In the genomic region with DNA sequence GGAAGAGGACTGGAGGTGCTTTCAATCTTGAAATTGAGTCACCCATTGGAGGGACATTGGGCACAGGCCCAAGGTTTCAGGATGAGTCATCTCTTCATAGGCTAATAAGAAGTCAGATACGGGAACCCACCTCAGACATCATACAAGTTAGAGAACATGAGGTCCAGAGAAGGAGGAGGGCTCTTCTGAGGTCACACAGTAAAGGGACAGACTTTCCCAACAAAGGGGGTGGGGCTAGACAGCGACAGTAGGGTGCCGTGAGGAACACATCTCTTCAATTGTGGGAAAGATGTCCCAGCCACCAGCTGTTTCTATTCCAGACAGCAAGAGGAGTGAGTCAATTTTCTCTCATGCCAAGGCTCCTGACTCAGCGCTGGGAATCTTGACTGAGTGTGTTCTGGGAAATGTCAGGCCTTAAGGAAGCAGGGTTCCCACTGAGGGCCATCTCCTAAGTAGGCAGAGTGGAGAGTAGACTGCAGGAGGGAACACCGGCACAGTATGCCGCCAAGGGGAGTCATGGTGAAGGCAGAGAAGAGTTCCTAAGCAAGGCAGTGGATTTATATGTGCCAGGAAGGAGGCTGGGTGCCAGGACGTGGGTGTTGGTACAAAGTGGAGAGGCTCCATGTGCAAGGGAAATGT, we compare ENCODE assay signal across 8 mouse cellular contexts. TPM values are rescaled to one million over a fixed set of nuclear protein-coding genes. Genes with fewer than 3 reads are reported as not detected.
DNase-seq lines count a peak whose midpoint lies in the region; ATAC-seq and TF ChIP-seq lines count a peak whose summit lies in the region.

No protein-coding gene starts in this region.

- H3K27ac ChIP-seq in forebrain, embryonic 11.5 days (ENCODE audit: low read depth, low read length) = peak overlapping the region; percentile 68; the same call in 1 of the 2 replicates
- H3K27ac ChIP-seq in forebrain, embryonic 14.5 days (ENCODE audit: low read depth, low read length) = no peak overlapping the region
- no peak overlapping the region; the same call in 1 of the 2 replicates for H3K27ac ChIP-seq in MEL (ENCODE audit: control insufficient read depth, low read depth, low read length)
- peak overlapping the region; percentile 85; the same call in 1 of the 2 replicates for H3K27ac ChIP-seq in midbrain, embryonic 14.5 days (replicated peaks; ENCODE audit: low read depth, low read length)

- no peak for TF ChIP-seq RAD21 in MEL (IDR thresholded peaks at IDR 0.05; ENCODE audit: low read depth, low read length)

- peaks cover 7% of the 10 kb centered on the region for H3K79me2 ChIP-seq in MEL (ENCODE audit: control insufficient read depth, insufficient read depth, low read length, poor library complexity)

- no peak for TF ChIP-seq EP300 in MEL (IDR thresholded peaks at IDR 0.05; ENCODE audit: low read depth in 1 of 2, low read length in 2 of 2)

- no peak for TF ChIP-seq POLR2A in MEL (IDR thresholded peaks at IDR 0.05; ENCODE audit: control insufficient read depth in 1 of 2, insufficient read depth in 1 of 2, low read depth in 1 of 2, low read length in 2 of 2, poor library complexity in 1 of 2)

- no peak overlapping the region for H3K9ac ChIP-seq in forebrain, embryonic 11.5 days (ENCODE audit: low read length)
- H3K9ac ChIP-seq in forebrain, embryonic 14.5 days (ENCODE audit: low read length) = no peak overlapping the region
- peak overlapping the region; percentile 33 for H3K9ac ChIP-seq in MEL (ENCODE audit: control insufficient read depth, low read depth, low read length, poor library complexity, severe bottlenecking)
- H3K9ac ChIP-seq in midbrain, embryonic 14.5 days (replicated peaks; ENCODE audit: low read length) = no peak overlapping the region

- TF ChIP-seq CTCF in MEL (IDR thresholded peaks at IDR 0.05 in 2 of 3, conservative IDR thresholded peaks at IDR 0.05 in 1 of 3; ENCODE audit: control insufficient read depth in 1 of 3, insufficient read depth in 1 of 3, low read depth in 2 of 3, low read length in 3 of 3, poor library complexity in 1 of 3, severe bottlenecking in 1 of 3) = no peak

- H3K4me2 ChIP-seq in forebrain, embryonic 11.5 days (ENCODE audit: low read depth, low read length, severe bottlenecking) = no peak overlapping the region
- no peak overlapping the region for H3K4me2 ChIP-seq in forebrain, embryonic 14.5 days (ENCODE audit: low read length)
- no peak overlapping the region; the same call in 1 of the 2 replicates for H3K4me2 ChIP-seq in midbrain, embryonic 14.5 days (ENCODE audit: low read length)

- no peaks in the 10 kb centered on the region for H3K9me3 ChIP-seq in forebrain, embryonic 11.5 days (ENCODE audit: control insufficient read depth, low read length)
- H3K9me3 ChIP-seq in forebrain, embryonic 14.5 days (replicated peaks; ENCODE audit: control insufficient read depth, low read length) = no peaks in the 10 kb centered on the region
- no peaks in the 10 kb centered on the region for H3K9me3 ChIP-seq in MEL (replicated peaks; ENCODE audit: insufficient read depth, low read length)
- no peaks in the 10 kb centered on the region for H3K9me3 ChIP-seq in midbrain, embryonic 14.5 days (ENCODE audit: control insufficient read depth, low read length)

- H3K4me1 ChIP-seq in forebrain, embryonic 11.5 days (replicated peaks; ENCODE audit: control insufficient read depth, insufficient read depth, low read length) = peaks cover 8% of the 10 kb centered on the region
- H3K4me1 ChIP-seq in forebrain, embryonic 14.5 days (ENCODE audit: control insufficient read depth, insufficient read depth, low read length) = peaks cover 17% of the 10 kb centered on the region
- H3K4me1 ChIP-seq in MEL (ENCODE audit: control insufficient read depth in 1 of 2, insufficient read depth in 2 of 2, low read length in 2 of 2) = peaks cover 6 to 20% of the 10 kb centered on the region in 2 experiments; a peak in 3 of 4 replicates
- H3K4me1 ChIP-seq in midbrain, embryonic 14.5 days (ENCODE audit: control insufficient read depth, insufficient read depth, low read length) = peaks cover 19% of the 10 kb centered on the region

- DNase-seq in forebrain, embryonic 11.5 days (ENCODE audit: low spot score) = no peak
- DNase-seq in forebrain, embryonic 14.5 days (ENCODE audit: low spot score) = no peak
- DNase-seq in MEL (ENCODE audit: low read depth, low spot score) = peak; percentile 80
- DNase-seq in frontal cortex, adult 2 months (ENCODE audit: extremely low spot score in 1 of 2, low spot score in 1 of 2) = peak; percentile 83 to 84
- DNase-seq in layer of hippocampus, adult 9-11 months = peak; percentile 83
- DNase-seq in midbrain, embryonic 14.5 days = no peak
- DNase-seq in kidney, postnatal 4 days = no peak
- no peak for DNase-seq in thymus, postnatal 10 days (ENCODE audit: low spot score in 2 of 2)

- H3K36me3 ChIP-seq in forebrain, embryonic 11.5 days (ENCODE audit: control insufficient read depth, insufficient read depth, low read length) = no peaks in the 10 kb centered on the region
- H3K36me3 ChIP-seq in forebrain, embryonic 14.5 days (ENCODE audit: control insufficient read depth, insufficient read depth, low read length) = no peaks in the 10 kb centered on the region
- H3K36me3 ChIP-seq in MEL (ENCODE audit: control insufficient read depth in 1 of 2, insufficient read depth in 2 of 2, low read length in 2 of 2) = peaks cover 0 to 8% of the 10 kb centered on the region in 2 experiments; a peak in 2 of 4 replicates
- H3K36me3 ChIP-seq in midbrain, embryonic 14.5 days (ENCODE audit: control insufficient read depth, insufficient read depth, low read length) = no peaks in the 10 kb centered on the region

- no peak overlapping the region for H3K4me3 ChIP-seq in forebrain, embryonic 11.5 days (ENCODE audit: low read depth, low read length)
- H3K4me3 ChIP-seq in forebrain, embryonic 14.5 days (ENCODE audit: low read depth, low read length) = no peak overlapping the region
- peak overlapping the region; percentile 6 to 21; a peak in 2 of 4 replicates for H3K4me3 ChIP-seq in MEL (ENCODE audit: control insufficient read depth in 1 of 2, insufficient read depth in 1 of 2, low read depth in 2 of 2, low read length in 2 of 2)
- no peak overlapping the region for H3K4me3 ChIP-seq in midbrain, embryonic 14.5 days (replicated peaks; ENCODE audit: low read depth, low read length)

- ATAC-seq in forebrain, embryonic 11.5 days (replicated peaks; ENCODE audit: low FRiP score) = no peak
- ATAC-seq in forebrain, embryonic 14.5 days = no peak
- no peak for ATAC-seq in midbrain, embryonic 14.5 days (ENCODE audit: low FRiP score, low TSS enrichment)

- WGBS in forebrain, embryonic 11.5 days = 83% methylated on average over 7 of the region's 7 CpGs
- 79% methylated on average over 7 of the region's 7 CpGs for WGBS in forebrain, embryonic 14.5 days
- WGBS in midbrain, embryonic 14.5 days = 84% methylated on average over 7 of the region's 7 CpGs

- H3K27me3 ChIP-seq in forebrain, embryonic 11.5 days (ENCODE audit: control insufficient read depth, insufficient read depth, low read length) = no peaks in the 10 kb centered on the region
- no peaks in the 10 kb centered on the region for H3K27me3 ChIP-seq in forebrain, embryonic 14.5 days (replicated peaks; ENCODE audit: control insufficient read depth, insufficient read depth, low read length)
- no peaks in the 10 kb centered on the region for H3K27me3 ChIP-seq in MEL (ENCODE audit: control insufficient read depth in 1 of 2, insufficient read depth in 2 of 2, low read length in 2 of 2)
- no peaks in the 10 kb centered on the region for H3K27me3 ChIP-seq in midbrain, embryonic 14.5 days (ENCODE audit: control insufficient read depth, insufficient read depth, low read length)

RNA-seq across cellular contexts. Expression of a gene that starts 1.0 kb away (rescaled TPM):
- 15.1 and 18.1 TPM in 2 replicates for polyA plus RNA-seq in forebrain, embryonic 11.5 days (2014; fragmentation: Nextera tagmentation; extraction: Ambion mirVana)
- 21.1 and 22.9 TPM in 2 replicates for polyA plus RNA-seq in forebrain, embryonic 14.5 days (2014; fragmentation: Nextera tagmentation; extraction: Ambion mirVana)
- total RNA-seq in MEL (2012; rRNA removed) = 12.5 and 13.8 TPM in 2 replicates
- 10 to 100 TPM in 1 of 2 experiments, not detected in 1; 22.7 TPM for polyA plus RNA-seq in MEL (2012; ENCODE audit: insufficient read depth in 1 of 2, insufficient read length in 2 of 2, low read depth in 1 of 2, low replicate concordance in 2 of 2, missing spikeins in 1 of 2)
- polyA plus RNA-seq in frontal cortex, adult 2 months (2012; rRNA removed) = 39.1 and 40.5 TPM in 2 replicates
- polyA plus RNA-seq in midbrain, embryonic 14.5 days (2014; fragmentation: Nextera tagmentation; extraction: Ambion mirVana) = 19.8 and 22.6 TPM in 2 replicates

RNA-seq across cellular contexts. Expression of a gene that starts 3.4 kb away (rescaled TPM):
- polyA plus RNA-seq in forebrain, embryonic 11.5 days (2014; fragmentation: Nextera tagmentation; extraction: Ambion mirVana) = 6.6 and 8.1 TPM in 2 replicates
- 4.4 and 6.5 TPM in 2 replicates for polyA plus RNA-seq in forebrain, embryonic 14.5 days (2014; fragmentation: Nextera tagmentation; extraction: Ambion mirVana)
- 5.1 and 6.8 TPM in 2 replicates for total RNA-seq in MEL (2012; rRNA removed)
- 1 to 10 TPM in 1 of 2 experiments, not detected in 1; 6.3 TPM for polyA plus RNA-seq in MEL (2012; ENCODE audit: insufficient read depth in 1 of 2, insufficient read length in 2 of 2, low read depth in 1 of 2, low replicate concordance in 2 of 2, missing spikeins in 1 of 2)
- polyA plus RNA-seq in frontal cortex, adult 2 months (2012; rRNA removed) = 5.2 and 6.7 TPM in 2 replicates
- 7.3 and 7.4 TPM in 2 replicates for polyA plus RNA-seq in midbrain, embryonic 14.5 days (2014; fragmentation: Nextera tagmentation; extraction: Ambion mirVana)

RNA-seq across cellular contexts. Expression of a gene that starts 26.4 kb away (rescaled TPM):
- 19.1 and 20.1 TPM in 2 replicates for polyA plus RNA-seq in forebrain, embryonic 11.5 days (2014; fragmentation: Nextera tagmentation; extraction: Ambion mirVana)
- 22.9 and 28.6 TPM in 2 replicates for polyA plus RNA-seq in forebrain, embryonic 14.5 days (2014; fragmentation: Nextera tagmentation; extraction: Ambion mirVana)
- 2.2 and 3.6 TPM in 2 replicates for total RNA-seq in MEL (2012; rRNA removed)
- polyA plus RNA-seq in MEL (2012; ENCODE audit: insufficient read depth in 1 of 2, insufficient read length in 2 of 2, low read depth in 1 of 2, low replicate concordance in 2 of 2, missing spikeins in 1 of 2) = 10 to 100 TPM in 1 of 2 experiments, not detected in 1; 10.6 TPM
- polyA plus RNA-seq in frontal cortex, adult 2 months (2012; rRNA removed) = 95.1 and 100 TPM in 2 replicates
- 33.7 and 50.1 TPM in 2 replicates for polyA plus RNA-seq in midbrain, embryonic 14.5 days (2014; fragmentation: Nextera tagmentation; extraction: Ambion mirVana)

RNA-seq across cellular contexts. Expression of a gene that starts 35.7 kb away (rescaled TPM):
- polyA plus RNA-seq in forebrain, embryonic 11.5 days (2014; fragmentation: Nextera tagmentation; extraction: Ambion mirVana) = 369 and 390 TPM in 2 replicates
- polyA plus RNA-seq in forebrain, embryonic 14.5 days (2014; fragmentation: Nextera tagmentation; extraction: Ambion mirVana) = 264 and 273 TPM in 2 replicates
- 128 and 139 TPM in 2 replicates for total RNA-seq in MEL (2012; rRNA removed)
- polyA plus RNA-seq in MEL (2012; ENCODE audit: insufficient read depth in 1 of 2, insufficient read length in 2 of 2, low read depth in 1 of 2, low replicate concordance in 2 of 2, missing spikeins in 1 of 2) = 100 to 1,000 TPM in 1 of 2 experiments, not detected in 1; 310 TPM
- polyA plus RNA-seq in frontal cortex, adult 2 months (2012; rRNA removed) = 190 and 196 TPM in 2 replicates
- 222 and 233 TPM in 2 replicates for polyA plus RNA-seq in midbrain, embryonic 14.5 days (2014; fragmentation: Nextera tagmentation; extraction: Ambion mirVana)

RNA-seq across cellular contexts. Expression of a gene that starts 36.2 kb away (rescaled TPM):
- polyA plus RNA-seq in forebrain, embryonic 11.5 days (2014; fragmentation: Nextera tagmentation; extraction: Ambion mirVana) = 4.5 and 5.3 TPM in 2 replicates
- polyA plus RNA-seq in forebrain, embryonic 14.5 days (2014; fragmentation: Nextera tagmentation; extraction: Ambion mirVana) = 2.8 and 3.2 TPM in 2 replicates
- total RNA-seq in MEL (2012; rRNA removed) = 1.6 and 2.1 TPM in 2 replicates
- 1 to 10 TPM in 1 of 2 experiments, not detected in 1; 7.1 TPM for polyA plus RNA-seq in MEL (2012; ENCODE audit: insufficient read depth in 1 of 2, insufficient read length in 2 of 2, low read depth in 1 of 2, low replicate concordance in 2 of 2, missing spikeins in 1 of 2)
- 17.5 and 17.7 TPM in 2 replicates for polyA plus RNA-seq in frontal cortex, adult 2 months (2012; rRNA removed)
- polyA plus RNA-seq in midbrain, embryonic 14.5 days (2014; fragmentation: Nextera tagmentation; extraction: Ambion mirVana) = 3.6 and 4.0 TPM in 2 replicates

Comparison
In these comparisons a context has a peak if more than half of its experiments do, and no peak if none do; other contexts are left out.
1. H3K27ac ChIP-seq: peak in forebrain, embryonic 11.5 days (single experiment) and midbrain, embryonic 14.5 days (single experiment); none in forebrain, embryonic 14.5 days (single experiment) and MEL (single experiment).
2. DNase-seq: peak in MEL (single experiment), frontal cortex, adult 2 months (2 of 2) and layer of hippocampus, adult 9-11 months (single experiment); none in forebrain, embryonic 11.5 days (single experiment), forebrain, embryonic 14.5 days (single experiment), midbrain, embryonic 14.5 days (single experiment), kidney, postnatal 4 days (0 of 2) and thymus, postnatal 10 days (0 of 2).
3. H3K4me3 ChIP-seq: peak in MEL (2 of 2); none in forebrain, embryonic 11.5 days (single experiment), forebrain, embryonic 14.5 days (single experiment) and midbrain, embryonic 14.5 days (single experiment).